Mouse (Mus musculus) gastrocnemius, postnatal 36 days (tissue): ENCODE measurements at regions not wholly inside any gene's neighbourhood (a gene's known extent, or its start where the extent isn't known, plus 50 kb on each side); places are given as distances from the start of the nearest gene placed in this dataset.
A peak's percentile ranks its signal among the peaks of the same experiment; 100 is the strongest.

Experiments used
- DNase-seq, 2 experiments: peaks; one replicate each; pipeline ENCODE4 v3.0.0; 2022
- intact Hi-C: fragments of 180-260 bp; cut with DNase I; formaldehyde crosslinking; loops from one replicate; pipeline ENCODE4 v1.15.1; 2025

GRCm38 (mm10) chr5:97684592-97685258 lies 227.9 kb upstream of the Gk2 start:
- DNase-seq = no peak
- intact Hi-C loops = no loop called here

DNA sequence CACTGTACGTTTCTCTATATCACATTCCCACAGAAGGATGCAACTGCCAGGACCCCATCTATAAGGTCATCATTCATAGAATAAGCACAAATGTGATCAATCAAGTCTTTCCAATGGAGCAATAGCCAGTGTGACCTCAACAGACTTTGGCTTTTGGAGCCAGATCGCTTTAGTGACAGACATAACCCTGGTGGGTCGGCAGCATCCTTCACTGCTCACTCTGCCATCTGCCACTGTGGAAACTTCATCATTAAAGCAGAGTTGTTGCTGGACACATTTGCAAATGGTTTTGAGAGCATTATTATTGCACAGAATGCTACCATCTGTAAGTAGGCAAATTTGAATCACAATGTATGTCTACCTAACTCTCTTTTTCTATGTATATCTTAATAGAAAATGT lies 212.9 kb upstream of the Gk2 start:
- no peak for DNase-seq

DNA sequence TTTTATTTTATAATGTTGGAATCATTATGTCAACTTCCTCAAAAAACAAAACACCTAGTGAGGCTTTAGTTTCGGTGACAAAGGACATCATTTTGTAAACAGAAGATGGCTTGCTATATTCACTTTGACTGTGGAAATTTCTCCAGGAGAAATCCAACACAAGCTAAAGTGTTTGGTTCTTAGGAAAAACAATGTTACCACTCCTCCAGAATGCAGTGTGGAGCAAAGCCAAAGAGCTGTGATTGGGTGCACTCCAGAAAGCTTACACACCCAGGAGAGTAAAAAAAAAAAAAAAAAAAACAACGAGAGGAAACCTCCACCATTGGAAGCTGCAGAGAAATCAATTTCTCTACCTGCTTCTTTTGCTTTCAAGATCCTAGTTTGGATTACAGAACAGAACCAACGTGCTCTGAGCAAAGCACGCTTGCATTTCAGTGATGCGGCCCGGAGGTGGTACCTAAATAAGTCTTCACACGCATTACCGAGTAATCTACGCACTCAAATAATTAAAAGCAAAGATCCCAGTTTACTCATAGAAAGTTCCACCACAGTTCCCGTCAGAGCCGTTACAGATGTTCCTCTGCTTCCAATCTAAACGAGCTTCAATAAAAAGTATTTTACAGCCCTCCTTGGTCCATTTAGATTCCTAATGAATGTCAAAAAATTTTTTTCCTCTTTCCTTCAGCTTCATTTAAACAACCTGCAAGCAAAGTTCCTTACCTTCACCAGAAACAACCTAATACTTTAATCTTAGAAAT lies 199.5 kb upstream of the Gk2 start:
- intact Hi-C loops = no loop called here
- DNase-seq = no peak

More for the DNA sequence above, 212.9 kb upstream of the Gk2 start:
- intact Hi-C loops = no loop called here

- intact Hi-C loops = no loop called here
- DNase-seq = no peak
Measured at GRCm38 (mm10) chr5:97655266-97655665, 198.4 kb upstream of the Gk2 start.

DNA sequence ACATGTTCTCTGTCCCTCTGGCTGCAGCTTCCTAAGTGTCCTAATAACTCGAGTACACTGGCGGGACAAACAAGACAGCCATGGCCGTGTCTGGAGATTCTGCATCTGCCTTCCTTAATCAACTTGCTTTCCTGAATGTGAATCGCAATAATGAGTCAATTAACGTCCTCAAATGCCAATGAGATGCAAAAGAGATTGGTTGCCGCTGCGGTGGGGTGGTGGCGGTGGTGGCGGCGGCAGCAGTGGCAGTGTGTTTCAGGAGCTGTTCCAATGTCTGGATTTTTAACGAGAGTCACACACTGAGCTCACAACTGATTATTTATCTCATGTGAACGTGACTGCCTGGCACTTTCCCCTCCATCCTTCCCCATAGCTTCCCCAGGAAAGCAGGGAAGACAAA lies 197.6 kb upstream of the Gk2 start:
- intact Hi-C loops = no loop called here
- DNase-seq = no peak

GRCm38 (mm10) chr5:97642251-97642650 lies 185.4 kb upstream of the Gk2 start:
- intact Hi-C loops = no loop called here
- DNase-seq = no peak

DNA sequence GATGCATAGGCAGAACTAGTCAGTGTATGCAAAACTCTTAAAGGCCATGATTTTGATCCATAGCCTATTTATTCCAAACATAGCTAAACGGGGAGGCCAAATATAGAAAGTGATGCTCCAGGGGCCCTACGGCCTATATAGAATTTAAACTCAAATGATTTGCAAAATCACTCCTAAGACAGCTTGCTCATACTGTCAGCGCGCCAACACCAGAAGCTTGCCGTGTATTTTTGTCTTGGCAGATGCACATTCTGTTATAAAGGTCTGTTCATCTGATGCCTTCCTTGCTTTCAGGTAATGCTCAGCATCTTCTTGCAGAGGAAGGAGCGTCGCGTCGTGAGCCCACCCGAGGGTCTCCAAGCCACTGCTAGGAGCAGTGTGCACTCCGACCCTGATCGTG lies 184.8 kb upstream of the Gk2 start:
- intact Hi-C loops = no loop called here
- DNase-seq = no peak

- intact Hi-C loops = no loop called here
- no peak for DNase-seq
Measured at GRCm38 (mm10) chr5:97636357-97636756, 179.5 kb upstream of the Gk2 start.

- intact Hi-C loops = no loop called here
Measured at GRCm38 (mm10) chr5:97633766-97634165, 176.9 kb upstream of the Gk2 start.

GRCm38 (mm10) chr5:97632791-97633190 lies 176.0 kb upstream of the Gk2 start:
- intact Hi-C loops = no loop called here
- no peak for DNase-seq

More at GRCm38 (mm10) chr5:97633766-97634165, 176.9 kb upstream of the Gk2 start:
- no peak for DNase-seq

DNA sequence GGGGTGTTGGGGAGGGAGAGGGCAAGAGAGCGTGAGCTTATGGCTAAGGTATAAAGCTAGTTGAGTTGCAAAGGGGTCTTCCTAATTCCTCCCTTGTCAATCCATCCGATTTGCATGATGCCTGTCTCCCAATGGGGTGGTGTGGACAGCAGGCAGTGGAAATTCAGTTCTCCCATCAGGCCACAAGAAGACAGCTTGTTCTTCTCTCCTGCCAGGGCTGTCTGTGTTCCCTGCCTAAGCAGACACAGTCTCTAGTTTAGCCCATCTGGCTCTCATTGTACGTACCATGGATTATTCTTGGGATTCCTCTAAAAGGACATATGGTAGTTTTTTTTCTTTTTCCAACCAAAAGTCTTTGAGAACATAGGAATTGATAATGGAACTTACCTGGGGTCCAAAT lies 168.4 kb upstream of the Gk2 start:
- DNase-seq = no peak
- intact Hi-C loops = no loop called here

GRCm38 (mm10) chr5:97619890-97620289 lies 163.1 kb upstream of the Gk2 start:
- intact Hi-C loops = no loop called here
- DNase-seq = no peak

DNA sequence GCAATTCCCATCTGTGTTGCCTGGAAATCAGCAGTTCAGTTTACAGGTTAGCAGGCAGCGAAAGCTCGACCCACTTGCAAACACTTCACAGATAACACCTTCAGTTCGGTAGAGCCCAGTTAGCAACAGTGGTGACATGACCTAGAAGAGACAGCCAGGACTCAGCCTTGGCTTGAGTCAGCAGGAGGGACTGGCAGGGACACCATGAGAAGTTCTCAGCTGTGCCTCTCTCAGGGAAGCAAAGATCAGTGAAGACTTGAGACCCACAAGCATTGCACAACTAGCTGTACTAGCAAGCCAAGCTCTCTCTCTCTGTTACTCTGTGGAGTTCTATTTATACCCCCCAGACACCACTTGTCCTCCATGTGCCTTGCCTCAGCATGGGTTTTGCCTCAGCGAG lies 161.6 kb upstream of the Gk2 start:
- DNase-seq = peak in 1 of 2 experiments; percentile 4
- intact Hi-C loops = no loop called here

DNA sequence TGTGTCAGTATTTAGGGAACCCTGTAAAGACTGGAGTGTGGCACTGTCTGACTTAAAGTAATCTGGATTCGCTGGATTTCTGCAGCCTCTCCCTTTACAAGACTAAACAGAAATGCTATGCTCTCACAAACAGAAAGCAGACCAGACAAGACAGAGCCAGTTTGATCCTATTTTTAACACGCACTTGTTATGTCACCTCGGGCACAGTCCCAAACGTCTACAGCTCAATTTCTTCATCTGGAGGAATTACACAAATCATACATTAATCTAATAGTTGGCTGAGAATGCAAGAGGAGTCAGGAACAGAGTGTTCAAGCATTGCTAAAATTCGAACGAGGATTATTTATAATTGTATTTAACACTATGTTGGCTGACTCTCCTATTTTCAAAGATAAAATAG lies 145.4 kb upstream of the Gk2 start:
- peak in 1 of 2 experiments; percentile 40 for DNase-seq
- intact Hi-C loops = no loop called here

DNA sequence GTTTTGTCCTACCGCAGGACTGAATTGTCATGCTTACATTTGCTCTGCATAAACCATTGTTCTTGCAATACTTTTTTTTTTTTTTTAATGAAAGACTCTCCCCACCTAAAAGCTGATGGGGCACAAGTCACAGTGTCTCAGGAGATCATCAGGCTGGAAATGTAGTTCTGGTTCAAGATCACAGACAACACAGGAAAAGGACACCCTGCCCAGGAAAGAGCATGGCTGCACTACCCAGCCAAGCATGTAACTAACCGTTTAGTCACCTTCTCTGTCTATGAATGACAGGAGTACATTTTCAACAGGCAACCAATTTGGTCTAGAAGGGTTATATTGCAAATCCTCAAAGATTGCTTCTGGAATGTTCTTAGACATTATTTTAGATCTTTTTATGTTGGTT lies 144.6 kb upstream of the Gk2 start:
- DNase-seq = no peak
- intact Hi-C loops = no loop called here

- intact Hi-C loops = no loop called here
- DNase-seq = no peak
Measured at GRCm38 (mm10) chr5:97598741-97599140, 141.9 kb upstream of the Gk2 start.

DNA sequence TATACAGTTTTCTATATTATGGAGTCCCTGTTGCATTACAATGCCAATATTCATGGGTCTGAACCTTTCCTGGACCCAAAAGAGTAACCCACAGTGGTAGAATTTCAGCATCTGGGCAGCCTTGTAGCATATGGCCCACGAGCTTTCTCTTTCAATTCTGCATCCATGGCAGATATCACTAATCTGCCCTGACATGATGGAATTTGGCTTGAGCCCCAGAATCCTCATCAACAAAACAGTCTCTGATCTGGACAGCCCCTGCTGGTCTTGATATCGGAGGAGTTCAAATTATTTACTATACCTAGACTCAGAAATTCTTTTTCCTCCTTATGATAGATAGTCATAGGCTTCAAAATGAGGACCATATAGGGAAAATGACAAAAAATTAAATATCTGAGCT lies 139.1 kb upstream of the Gk2 start:
- intact Hi-C loops = no loop called here
- DNase-seq = no peak

DNA sequence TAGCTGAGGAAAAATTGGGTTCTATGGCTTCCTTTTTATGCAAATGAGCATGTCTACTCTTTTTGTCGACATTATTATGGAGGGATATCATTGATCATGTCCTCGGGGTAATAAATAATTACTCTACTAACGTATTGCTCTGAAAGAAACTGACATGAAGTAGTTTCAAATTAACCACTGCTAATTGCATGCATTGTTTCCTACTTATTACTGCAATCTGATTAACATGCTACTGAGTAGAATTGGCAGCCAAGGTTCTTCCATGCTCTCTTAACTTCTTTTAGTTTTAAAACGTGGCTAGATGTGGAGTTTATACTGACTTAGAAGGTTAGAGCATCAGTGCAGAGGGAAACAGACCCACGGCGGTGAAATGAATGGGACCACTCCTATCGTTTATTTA lies 137.3 kb upstream of the Gk2 start:
- intact Hi-C loops = no loop called here
- no peak for DNase-seq

GRCm38 (mm10) chr5:97582509-97582908 lies 125.7 kb upstream of the Gk2 start:
- DNase-seq = no peak
- intact Hi-C loops = no loop called here

- intact Hi-C loops = no loop called here
- DNase-seq = no peak
Measured at GRCm38 (mm10) chr5:97565486-97565885, 108.7 kb upstream of the Gk2 start.

- intact Hi-C loops = no loop called here
- DNase-seq = no peak
Measured at GRCm38 (mm10) chr5:97563724-97564123, 106.9 kb upstream of the Gk2 start.

DNA sequence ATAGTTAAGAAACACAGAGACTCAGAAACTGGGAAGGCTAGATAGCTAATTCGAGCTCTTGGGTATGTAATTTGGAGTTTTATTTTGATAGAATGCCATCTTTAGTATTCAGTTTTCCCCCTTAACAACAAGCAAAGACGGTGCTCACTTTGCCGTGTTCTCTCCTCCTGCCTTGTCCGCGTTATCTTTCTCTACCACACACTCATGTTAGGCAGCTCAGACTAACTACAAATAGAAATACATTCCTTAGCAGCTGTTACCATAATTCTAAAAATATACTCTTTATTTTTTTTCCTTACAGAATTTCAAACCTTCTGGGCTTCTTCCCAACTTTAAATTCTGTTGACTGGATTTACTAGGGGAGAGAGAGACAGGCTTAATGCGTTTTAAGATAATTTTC lies 97.5 kb upstream of the Gk2 start:
- intact Hi-C loops = no loop called here
- no peak for DNase-seq
